Mouse (Mus musculus) neural tube, embryonic 13.5 days (tissue): ENCODE measurements at regions not wholly inside any gene's neighbourhood (a gene's known extent, or its start where the extent isn't known, plus 50 kb on each side); places are given as distances from the start of the nearest gene placed in this dataset.

Source experiments
- ATAC-seq: fragments of 200-750 bp; cut with Nextera tagmentation; 2 replicates; pipeline ENCODE4 v1.8.0; 2017; ENCODE audit warnings: low read depth, mild to moderate bottlenecking, moderate TSS enrichment, moderate library complexity
- H3K27ac ChIP-seq: fragments of 300-500 bp; sonication (generic); replicated peaks from 2 replicates; pipeline ENCODE4 v1.5.1; 2015; ENCODE audit warnings: moderate library complexity, mild to moderate bottlenecking, inconsistent platforms
- H3K27me3 ChIP-seq: fragments of 300-500 bp; sonication (generic); 2 replicates; pipeline ENCODE4 v1.6.1; 2015; ENCODE audit warnings: mild to moderate bottlenecking, inconsistent platforms
- H3K36me3 ChIP-seq: fragments of 300-500 bp; sonication (generic); 2 replicates; pipeline ENCODE4 v1.6.1; 2015; ENCODE audit warnings: mild to moderate bottlenecking, inconsistent platforms
- H3K4me1 ChIP-seq: fragments of 300-500 bp; sonication (generic); replicated peaks from 2 replicates; pipeline ENCODE4 v1.6.1; 2015; ENCODE audit warnings: inconsistent platforms
- H3K4me2 ChIP-seq: fragments of 300-500 bp; sonication (generic); 2 replicates; pipeline ENCODE4 v1.6.1; 2015; ENCODE audit warnings: inconsistent platforms, mild to moderate bottlenecking, moderate library complexity
- H3K4me3 ChIP-seq: fragments of 300-500 bp; sonication (generic); 2 replicates; pipeline ENCODE4 v1.5.1; 2015; ENCODE audit warnings: mild to moderate bottlenecking, inconsistent platforms
- H3K9ac ChIP-seq: fragments of 300-500 bp; sonication (generic); 2 replicates; pipeline ENCODE4 v1.6.1; 2015; ENCODE audit warnings: moderate library complexity, mild to moderate bottlenecking, inconsistent platforms
- H3K9me3 ChIP-seq: fragments of 300-500 bp; sonication (generic); 2 replicates; pipeline ENCODE4 v1.6.1; 2016; ENCODE audit warnings: inconsistent platforms
- WGBS: fragments of 180-500 bp; shearing (Covaris S2); methylation state at CpG from one replicate; pipeline ENCODE4 v1.1.7; 2015; 5-methylcytosine and 5-hydroxymethylcytosine counted together

DNA sequence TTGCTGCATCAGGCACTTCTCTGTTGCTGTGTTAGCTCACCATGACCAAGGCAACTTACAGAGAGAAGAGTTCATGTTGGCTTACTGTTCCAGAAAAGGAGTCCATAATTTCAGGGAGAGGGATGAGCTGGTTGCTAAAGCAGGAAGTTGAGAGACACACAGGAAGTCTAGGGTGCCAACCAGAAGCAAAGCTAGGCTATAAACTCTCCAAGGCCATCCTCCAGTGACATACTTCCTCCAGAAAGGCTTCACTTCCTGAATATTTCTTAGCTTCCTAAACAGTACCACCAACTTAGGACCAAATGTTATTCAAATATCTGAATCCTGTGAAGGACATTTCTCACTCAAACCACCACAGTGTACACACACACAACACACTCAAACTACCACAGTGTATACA is 2010.6 kb downstream of the A830018L16Rik start:
- no peak for ATAC-seq
- no peak overlapping the region for H3K27ac ChIP-seq

DNA sequence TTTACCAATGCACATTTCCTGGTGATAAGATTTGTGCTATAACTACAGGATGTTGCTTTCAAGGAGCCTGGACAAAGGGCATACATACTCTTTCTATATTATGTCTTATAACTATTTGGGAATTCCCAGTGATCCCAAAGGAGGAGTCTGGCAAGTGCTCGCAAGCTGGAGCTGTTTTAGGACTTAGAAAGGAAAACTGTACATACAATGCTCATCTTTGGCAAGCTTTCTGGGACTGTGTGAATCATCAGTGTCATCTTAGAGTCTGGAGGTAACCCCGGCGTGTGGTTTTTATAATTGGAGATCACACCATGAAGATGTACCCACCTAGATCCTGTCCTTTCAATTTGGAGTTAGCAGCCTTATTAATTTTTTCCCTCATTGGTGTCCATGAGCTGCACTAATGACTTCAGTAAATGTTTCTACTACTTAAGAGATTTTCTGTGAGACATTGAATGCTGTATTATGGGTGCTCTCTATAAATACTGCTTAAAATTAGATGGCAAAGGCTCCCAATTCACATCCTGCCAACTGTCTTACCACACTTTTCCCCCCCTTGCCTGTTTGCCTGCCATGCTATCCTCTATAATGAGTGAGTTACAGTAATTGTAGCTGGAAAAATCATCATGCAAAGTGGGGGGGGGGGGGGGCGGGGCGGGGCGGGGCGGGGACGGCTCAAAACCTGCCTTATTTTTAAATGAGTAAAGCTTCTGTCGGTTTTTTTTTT is 2011.9 kb downstream of the A830018L16Rik start:
- Histone ChIP-seq H3K36me3 (no peaks in the 10 kb centered on the region), H3K4me1 (peaks cover 5% of the 10 kb centered on the region), H3K9ac (peak overlapping the region; percentile 52), H3K27me3 (no peaks in the 10 kb centered on the region; the same call in 1 of the 2 replicates), H3K4me2 (peak overlapping the region; percentile 55), H3K9me3 (no peaks in the 10 kb centered on the region), H3K4me3 (peak overlapping the region; percentile 37), H3K27ac (no peak overlapping the region)
- 28% methylated on average over 9 of the region's 9 CpGs for WGBS
- peak; percentile 55 for ATAC-seq

More for the DNA sequence above, 2010.6 kb downstream of the A830018L16Rik start:
- Histone ChIP-seq H3K9me3 (no peaks in the 10 kb centered on the region), H3K9ac (no peak overlapping the region), H3K4me3 (no peak overlapping the region), H3K36me3 (no peaks in the 10 kb centered on the region), H3K4me1 (peaks cover 5% of the 10 kb centered on the region), H3K4me2 (no peak overlapping the region), H3K27me3 (no peaks in the 10 kb centered on the region; the same call in 1 of the 2 replicates)

DNA sequence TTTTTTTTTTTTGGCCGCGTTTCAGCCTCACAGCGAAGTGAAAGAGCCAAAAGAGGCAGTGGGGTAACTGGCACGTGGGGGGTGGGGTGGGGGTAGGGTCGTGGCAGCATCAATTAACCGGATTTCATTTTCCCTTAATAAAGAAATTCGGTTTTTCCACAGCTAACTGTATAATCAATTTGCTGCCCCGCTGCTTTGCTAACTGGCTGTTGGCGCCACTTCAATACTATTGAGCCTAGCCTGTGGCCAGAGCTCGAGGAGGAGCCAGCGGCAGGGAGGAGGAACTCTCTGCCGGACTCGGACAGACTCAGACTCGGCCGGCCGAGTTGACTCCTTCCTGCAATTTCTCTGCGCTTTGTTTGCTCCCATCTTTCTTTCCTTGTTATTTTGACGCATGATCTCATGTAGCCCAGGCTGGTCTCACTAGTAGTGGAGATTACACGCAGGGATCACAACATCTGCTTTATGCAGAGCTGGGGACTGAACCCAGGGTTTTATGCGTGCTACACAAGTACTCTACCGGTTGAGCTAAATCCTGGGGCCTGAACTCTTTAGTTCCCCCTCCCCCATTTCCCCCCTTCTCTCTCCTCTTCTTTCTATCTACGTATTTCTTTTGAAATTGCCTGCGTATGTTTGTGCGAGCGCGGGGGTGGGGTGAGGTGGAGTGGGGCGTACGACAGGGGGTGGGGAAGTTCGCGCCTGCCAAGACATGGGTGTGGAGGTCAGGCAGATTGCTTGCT is 2012.6 kb downstream of the A830018L16Rik start:
- Histone ChIP-seq H3K9ac (peak overlapping the region; percentile 52), H3K27ac (no peak overlapping the region), H3K9me3 (no peaks in the 10 kb centered on the region), H3K36me3 (no peaks in the 10 kb centered on the region), H3K4me1 (peaks cover 5% of the 10 kb centered on the region), H3K4me3 (peak overlapping the region; percentile 37), H3K27me3 (no peaks in the 10 kb centered on the region; the same call in 1 of the 2 replicates), H3K4me2 (peak overlapping the region; percentile 55)
- 8% methylated on average over 28 of the region's 30 CpGs for WGBS
- ATAC-seq, result peak; percentile 93

DNA sequence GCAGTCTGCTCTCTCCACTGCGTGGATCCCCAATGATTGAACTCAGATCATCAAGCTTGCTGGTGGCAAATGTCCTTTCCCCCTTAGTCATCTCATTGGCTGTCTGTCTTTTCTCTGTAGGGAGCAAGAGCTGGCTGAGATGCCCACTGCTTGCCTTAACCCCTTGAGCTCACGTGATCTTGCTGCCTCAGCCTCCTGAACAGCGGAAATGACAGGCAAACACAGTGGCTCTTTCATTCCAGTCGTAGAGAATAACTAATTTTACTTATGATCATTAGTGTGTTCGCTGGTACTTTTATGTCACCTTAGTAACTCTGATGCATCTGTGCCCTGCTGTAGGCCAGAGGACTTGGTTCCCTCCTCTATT is 2013.1 kb downstream of the A830018L16Rik start:
- Histone ChIP-seq H3K4me1 (peaks cover 5% of the 10 kb centered on the region), H3K9me3 (no peaks in the 10 kb centered on the region), H3K9ac (no peak overlapping the region), H3K4me3 (0 out of 2 replicates have a peak overlapping the region, but pooled peaks have one; percentile 37), H3K36me3 (no peaks in the 10 kb centered on the region), H3K4me2 (peak overlapping the region; percentile 55), H3K27me3 (no peaks in the 10 kb centered on the region; the same call in 1 of the 2 replicates), H3K27ac (no peak overlapping the region)
- 66% methylated on average over 5 of the region's 5 CpGs for WGBS
- 0 out of 2 replicates have a peak, but pooled peaks have one; percentile 2 for ATAC-seq

DNA sequence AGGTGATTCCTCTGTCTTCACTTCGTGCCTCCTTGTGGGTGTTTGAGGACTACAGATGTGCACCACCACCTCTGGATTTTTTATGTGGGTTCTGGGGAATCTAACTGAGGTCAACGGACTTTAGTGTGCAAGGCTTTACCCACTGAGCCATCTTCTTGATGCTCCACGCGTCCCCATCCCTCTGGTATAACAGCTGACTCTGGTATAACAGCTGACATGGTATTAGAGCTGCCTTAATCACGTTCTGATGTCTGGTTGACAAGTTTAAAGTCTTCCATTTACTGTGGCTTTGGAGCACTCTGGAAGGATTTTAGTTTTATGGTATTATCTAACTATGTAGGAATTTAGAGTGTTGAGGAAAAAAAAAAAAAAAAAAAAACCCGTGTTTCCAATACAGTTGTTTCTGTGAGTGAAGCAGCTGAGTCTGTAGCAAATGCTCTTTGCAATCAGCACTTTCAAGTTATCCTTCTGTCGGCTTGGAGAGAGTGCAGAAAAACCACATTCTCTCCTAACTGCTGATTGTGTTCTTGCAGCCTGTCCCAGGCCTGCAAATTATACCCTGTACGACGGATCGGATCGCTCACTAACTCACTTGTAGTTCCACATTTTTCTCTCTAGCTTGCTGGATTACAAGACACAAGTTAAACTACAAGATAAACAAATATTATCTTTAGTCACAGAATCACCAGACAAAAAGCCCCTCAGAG is 2013.7 kb downstream of the A830018L16Rik start:
- Histone ChIP-seq H3K4me1 (peaks cover 5% of the 10 kb centered on the region), H3K9ac (no peak overlapping the region), H3K36me3 (no peaks in the 10 kb centered on the region), H3K27ac (no peak overlapping the region), H3K4me2 (no peak overlapping the region), H3K27me3 (no peaks in the 10 kb centered on the region; the same call in 1 of the 2 replicates), H3K9me3 (no peaks in the 10 kb centered on the region), H3K4me3 (no peak overlapping the region)
- 83% methylated on average over 11 of the region's 11 CpGs for WGBS
- ATAC-seq, result no peak

DNA sequence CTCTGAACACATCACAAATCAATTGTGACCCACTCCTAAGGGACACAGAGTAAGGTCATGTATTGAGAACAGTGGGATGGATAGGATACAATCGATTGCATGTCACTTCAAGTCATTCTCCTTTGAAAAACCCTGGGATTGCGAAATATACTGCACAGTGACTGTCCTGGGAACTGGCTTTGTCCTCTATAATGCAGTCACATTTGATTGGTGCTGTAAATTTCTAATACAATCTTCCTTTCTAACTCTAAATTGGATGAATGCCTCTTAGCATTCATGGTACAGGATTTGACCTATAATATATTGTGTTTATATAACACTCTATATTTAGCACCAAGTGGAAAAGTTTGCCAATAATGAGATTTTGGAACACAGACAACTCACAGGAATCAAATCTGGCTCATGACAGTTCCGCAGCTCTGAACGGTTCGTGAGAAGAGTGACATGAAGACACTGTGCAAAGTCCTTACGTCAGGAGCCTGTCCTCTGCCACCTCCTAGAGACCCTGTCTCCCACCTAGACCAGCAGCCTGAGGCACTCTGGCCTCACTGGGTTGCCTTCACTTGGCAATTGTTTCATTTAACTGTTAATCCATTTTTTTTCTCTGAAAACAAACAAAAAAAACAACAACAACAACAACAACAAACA is 2024.0 kb downstream of the A830018L16Rik start:
- Histone ChIP-seq H3K9ac (no peak overlapping the region), H3K4me3 (no peak overlapping the region), H3K9me3 (no peaks in the 10 kb centered on the region), H3K27ac (no peak overlapping the region), H3K36me3 (no peaks in the 10 kb centered on the region), H3K4me2 (no peak overlapping the region), H3K4me1 (no peaks in the 10 kb centered on the region), H3K27me3 (no peaks in the 10 kb centered on the region)
- no peak for ATAC-seq
- 82% methylated on average over 6 of the region's 6 CpGs for WGBS

DNA sequence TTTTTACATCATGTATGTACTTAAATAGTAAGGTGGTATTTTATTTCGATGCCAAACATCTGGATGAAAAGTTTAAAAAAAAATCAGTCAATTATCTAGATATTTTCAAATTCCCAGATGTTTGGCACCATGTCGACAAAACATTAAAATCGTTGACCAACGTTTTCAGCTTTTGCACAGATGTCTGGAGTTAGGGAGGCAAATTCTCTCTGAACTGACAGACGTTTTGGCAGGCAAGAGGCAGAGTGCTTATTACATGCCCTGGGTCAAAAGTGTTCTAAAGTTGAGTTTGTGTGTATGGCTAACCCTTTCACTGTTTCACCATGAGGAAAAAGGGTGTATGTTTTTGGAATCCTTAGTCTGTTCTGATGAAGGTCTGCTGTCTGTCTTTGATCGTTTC is 2028.5 kb downstream of the A830018L16Rik start:
- H3K9me3 ChIP-seq, result no peaks in the 10 kb centered on the region
- no peak for ATAC-seq
- no peaks in the 10 kb centered on the region for H3K27me3 ChIP-seq
- H3K4me3 ChIP-seq, result no peak overlapping the region
- H3K4me1 ChIP-seq, result no peaks in the 10 kb centered on the region
- no peak overlapping the region for H3K9ac ChIP-seq
- H3K27ac ChIP-seq, result no peak overlapping the region
- no peak overlapping the region for H3K4me2 ChIP-seq
- no peaks in the 10 kb centered on the region for H3K36me3 ChIP-seq
- WGBS, result 76% methylated on average over 6 of the region's 6 CpGs

DNA sequence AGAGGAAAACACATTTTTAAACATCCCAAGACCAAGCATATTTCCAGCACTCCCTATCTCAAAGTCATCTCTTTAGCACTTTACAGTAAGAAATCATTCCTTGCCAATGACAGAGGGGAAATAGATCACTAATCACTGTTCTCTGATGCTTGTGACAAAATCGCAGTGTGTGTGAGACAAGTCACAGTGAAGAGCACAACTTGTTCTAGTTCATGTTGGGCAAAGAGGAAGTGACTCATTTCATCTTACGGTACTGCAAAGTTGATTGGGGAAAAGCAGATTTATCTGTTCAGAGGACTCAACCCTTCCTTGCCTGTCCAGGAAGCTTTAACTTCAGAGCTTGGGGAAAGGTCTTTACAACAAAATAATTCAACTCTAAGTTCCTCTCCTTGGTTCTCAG is 2040.6 kb downstream of the A830018L16Rik start:
- no peaks in the 10 kb centered on the region for H3K27me3 ChIP-seq
- no peak overlapping the region for H3K27ac ChIP-seq
- no peak overlapping the region for H3K4me2 ChIP-seq
- ATAC-seq, result no peak
- H3K36me3 ChIP-seq, result no peaks in the 10 kb centered on the region
- no peaks in the 10 kb centered on the region for H3K4me1 ChIP-seq
- no peak overlapping the region for H3K4me3 ChIP-seq
- no peak overlapping the region for H3K9ac ChIP-seq
- WGBS, result 92% methylated on average over 2 of the region's 2 CpGs
- no peaks in the 10 kb centered on the region for H3K9me3 ChIP-seq

DNA sequence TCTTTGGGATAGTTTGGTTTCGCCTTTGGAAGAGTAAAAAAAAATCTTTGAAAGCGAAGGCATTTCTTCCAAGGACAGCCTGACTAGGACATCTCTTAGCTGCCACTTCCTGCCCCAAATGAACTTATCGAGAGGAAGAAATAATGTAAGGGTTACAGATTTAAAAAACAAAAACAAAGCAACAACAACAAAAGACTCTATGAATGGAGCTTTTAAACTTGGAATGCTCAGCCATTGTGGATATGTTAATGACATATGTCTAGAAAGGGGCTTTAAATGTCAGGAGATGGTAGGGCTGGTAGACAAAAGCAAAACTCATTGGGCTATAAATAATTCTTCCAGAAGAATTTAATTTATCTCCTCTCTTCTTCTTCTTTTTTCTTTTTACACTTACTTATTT is 2041.7 kb downstream of the A830018L16Rik start:
- Histone ChIP-seq H3K4me1 (no peaks in the 10 kb centered on the region), H3K9ac (no peak overlapping the region), H3K27ac (no peak overlapping the region), H3K27me3 (no peaks in the 10 kb centered on the region), H3K9me3 (no peaks in the 10 kb centered on the region), H3K4me3 (no peak overlapping the region), H3K36me3 (no peaks in the 10 kb centered on the region), H3K4me2 (no peak overlapping the region)
- ATAC-seq, result no peak
- whole genome bisulfite sequencing, result 71% methylated on average over 3 of the region's 3 CpGs

DNA sequence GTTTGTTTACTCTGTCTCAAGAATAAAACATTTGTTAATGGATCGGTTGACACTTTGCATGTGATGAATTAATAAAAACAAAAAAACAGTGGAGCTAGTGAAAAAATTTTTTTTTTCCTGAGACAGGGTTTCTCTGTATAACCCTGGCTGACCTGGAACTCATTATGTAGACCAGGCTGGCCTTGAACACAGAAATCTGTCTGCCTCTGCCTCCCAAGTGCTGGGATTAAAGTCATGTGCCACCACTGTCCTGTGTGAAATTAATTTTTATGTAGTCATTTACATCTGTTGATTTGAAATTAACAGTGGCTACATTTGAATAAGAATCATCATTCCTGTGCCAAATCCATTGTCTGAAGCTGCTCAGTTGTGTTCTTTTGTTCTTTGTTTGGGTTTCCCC is 2050.4 kb downstream of the A830018L16Rik start:
- Histone ChIP-seq H3K9ac (no peak overlapping the region), H3K27ac (no peak overlapping the region), H3K27me3 (no peaks in the 10 kb centered on the region), H3K4me2 (no peak overlapping the region), H3K9me3 (no peaks in the 10 kb centered on the region), H3K4me1 (no peaks in the 10 kb centered on the region), H3K36me3 (no peaks in the 10 kb centered on the region), H3K4me3 (no peak overlapping the region)
- no peak for ATAC-seq
- 100% methylated on average over 1 of the region's 1 CpGs for WGBS

DNA sequence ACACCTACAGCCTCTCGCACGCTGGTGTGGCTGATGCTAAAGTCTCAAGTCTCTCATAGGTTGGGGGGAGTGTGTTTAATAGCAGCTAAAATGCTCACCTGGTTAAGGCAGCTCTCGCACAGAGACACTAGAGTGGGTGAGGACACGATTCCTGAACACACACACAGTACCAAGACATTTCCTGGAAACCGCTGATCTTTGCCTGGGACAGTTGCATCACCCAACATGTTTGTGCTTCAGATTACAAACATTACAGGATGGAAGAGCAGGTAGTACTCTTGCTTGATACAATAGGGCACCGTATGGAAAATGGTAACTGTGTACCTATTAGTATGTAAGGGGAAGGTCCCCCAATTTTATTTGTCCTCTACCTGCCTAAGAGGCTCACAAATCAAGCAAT is 2053.3 kb downstream of the A830018L16Rik start:
- H3K9ac ChIP-seq, result no peak overlapping the region
- H3K4me2 ChIP-seq, result no peak overlapping the region
- WGBS, result 89% methylated on average over 6 of the region's 6 CpGs
- no peak overlapping the region for H3K4me3 ChIP-seq
- no peak overlapping the region for H3K27ac ChIP-seq
- no peaks in the 10 kb centered on the region for H3K36me3 ChIP-seq
- ATAC-seq, result no peak
- H3K9me3 ChIP-seq, result no peaks in the 10 kb centered on the region
- no peaks in the 10 kb centered on the region for H3K4me1 ChIP-seq
- no peaks in the 10 kb centered on the region for H3K27me3 ChIP-seq
